Mouse (Mus musculus) thymus, postnatal 14 days (tissue): Measurements from ENCODE around the gene Uts2b.
A peak's percentile ranks its signal among the peaks of the same experiment; 100 is the strongest.

Experiments used
- DNase-seq: peaks from one replicate; pipeline ENCODE4 v3.0.0; 2021

Gene Uts2b

DNA sequence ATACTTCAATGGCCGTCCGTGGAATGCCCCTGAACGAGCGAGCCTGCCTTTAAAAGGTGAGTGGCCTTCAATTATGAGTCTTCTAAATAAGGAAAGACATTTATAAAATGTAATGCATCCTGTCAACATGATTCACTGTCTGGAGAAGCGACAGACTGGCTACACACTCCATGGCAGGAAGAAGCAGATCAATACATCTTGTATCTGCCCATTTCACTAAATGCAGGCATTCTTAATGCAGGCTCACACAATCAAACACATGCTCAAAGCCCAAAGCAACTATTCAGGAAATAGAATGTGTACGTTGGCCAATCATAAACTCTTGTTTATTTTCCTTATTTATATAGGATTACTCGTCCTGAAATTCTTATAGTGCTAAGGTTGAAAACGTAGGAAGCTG, at the start of gene Uts2b:
Uts2b (minus strand) TSS at position 49 of the 400 bp plus-strand sequence.
- DNase-seq, result no peak

GRCm38 (mm10) chr16:27417632-27418031, 47.6 kb upstream of the Uts2b start:
- DNase-seq, result no peak

DNA sequence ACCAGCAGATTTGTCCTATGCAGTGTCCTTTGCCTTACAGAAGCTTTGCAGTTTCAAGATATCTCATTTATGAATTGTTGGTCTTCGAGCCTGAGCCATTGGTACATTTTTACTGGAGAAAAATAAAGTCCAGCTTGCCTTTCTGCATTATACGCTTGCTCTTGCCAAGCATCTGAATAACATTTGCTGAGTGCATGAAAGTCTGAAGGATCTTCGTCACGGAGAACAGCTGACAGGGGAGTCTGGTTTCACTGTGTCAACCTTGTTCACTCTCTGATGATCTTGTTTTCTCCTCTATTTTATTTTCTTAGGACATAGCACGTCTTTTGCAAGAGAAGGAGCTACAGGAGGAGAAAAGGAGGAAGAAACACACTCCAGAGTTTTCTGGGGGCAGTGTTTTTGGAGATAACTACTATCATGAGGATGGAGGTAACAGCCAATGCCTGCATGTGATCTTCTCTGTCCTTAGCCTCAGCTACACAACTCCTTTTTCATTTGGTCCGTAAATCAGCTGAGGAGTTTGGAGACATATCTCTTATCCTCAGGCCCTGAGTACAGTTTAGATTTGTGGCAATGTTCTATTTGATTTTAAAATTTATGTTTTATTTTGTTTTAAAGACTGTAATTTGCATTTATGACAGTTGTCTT, 47.0 kb upstream of the Uts2b start:
- no peak for DNase-seq

DNA sequence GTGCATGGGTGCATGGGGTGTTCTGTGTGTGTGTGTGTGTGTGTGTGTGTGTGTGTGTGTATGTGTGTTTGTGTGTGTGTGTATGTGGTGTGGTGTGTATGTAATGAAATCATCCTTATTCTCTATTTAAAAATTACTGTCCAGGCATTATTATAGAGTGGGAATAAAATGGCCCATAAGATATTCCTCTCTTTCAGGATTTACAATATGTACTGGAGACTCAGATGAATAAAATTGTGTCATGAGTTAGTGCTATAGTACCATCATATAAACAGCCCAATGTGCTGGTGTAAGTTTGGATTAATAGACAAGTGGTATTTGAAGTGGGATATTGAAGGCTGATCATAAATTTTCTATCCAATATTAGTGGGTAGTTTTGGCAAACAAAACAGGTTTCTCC, 34.1 kb upstream of the Uts2b start:
- DNase-seq, result no peak

DNA sequence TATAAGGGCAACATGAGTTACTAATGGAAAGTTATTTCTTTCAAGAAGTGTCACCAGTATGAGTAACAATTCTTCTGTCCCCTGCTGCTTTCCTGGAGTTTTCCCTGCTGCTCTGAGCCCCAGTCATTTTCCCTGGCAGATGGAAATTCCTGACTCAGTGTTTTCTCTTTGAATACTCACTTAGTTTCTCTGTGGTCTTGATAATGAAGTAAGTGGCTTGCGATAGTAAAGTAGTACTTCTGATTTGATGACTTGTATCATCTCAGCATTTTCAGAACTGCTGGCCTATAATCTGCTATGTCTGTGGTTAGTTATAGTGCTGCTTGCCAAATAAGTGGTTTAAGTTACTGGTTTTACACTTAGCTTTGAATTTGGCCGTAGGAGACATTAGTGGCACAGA, 31.5 kb upstream of the Uts2b start:
- DNase-seq, result no peak

DNA sequence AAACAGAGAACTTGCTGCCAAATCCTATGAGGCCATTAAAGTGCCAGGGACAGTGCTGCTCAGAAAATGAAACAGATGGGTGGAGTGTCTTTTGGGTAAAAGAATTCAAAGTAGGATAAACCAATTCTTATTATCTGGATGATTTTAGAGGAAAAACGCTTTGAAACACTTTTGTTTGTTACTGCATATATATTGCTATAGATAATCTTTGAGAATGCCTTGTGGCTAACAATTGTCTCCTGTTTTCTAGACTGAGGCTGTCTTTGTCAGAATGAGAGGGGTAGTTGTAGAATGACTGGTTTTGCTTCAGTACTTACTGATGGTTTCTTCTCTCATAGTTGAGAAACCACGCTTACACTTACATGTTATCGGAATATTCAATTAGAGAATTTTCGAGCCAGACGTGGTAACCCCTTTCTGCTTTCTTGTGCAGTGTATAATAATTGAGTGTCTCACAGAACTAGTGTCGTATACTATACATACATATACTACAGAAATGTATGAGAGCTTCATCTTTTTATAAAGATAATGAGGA, 29.7 kb upstream of the Uts2b start:
- no peak for DNase-seq

- no peak for DNase-seq
Measured at GRCm38 (mm10) chr16:27399026-27399718, 29.1 kb upstream of the Uts2b start.

- no peak for DNase-seq
Measured at GRCm38 (mm10) chr16:27396951-27397350, 26.9 kb upstream of the Uts2b start.

GRCm38 (mm10) chr16:27395251-27396037, 25.4 kb upstream of the Uts2b start:
- no peak for DNase-seq

- DNase-seq, result no peak
Measured at GRCm38 (mm10) chr16:27391845-27392244, 21.8 kb upstream of the Uts2b start.

DNA sequence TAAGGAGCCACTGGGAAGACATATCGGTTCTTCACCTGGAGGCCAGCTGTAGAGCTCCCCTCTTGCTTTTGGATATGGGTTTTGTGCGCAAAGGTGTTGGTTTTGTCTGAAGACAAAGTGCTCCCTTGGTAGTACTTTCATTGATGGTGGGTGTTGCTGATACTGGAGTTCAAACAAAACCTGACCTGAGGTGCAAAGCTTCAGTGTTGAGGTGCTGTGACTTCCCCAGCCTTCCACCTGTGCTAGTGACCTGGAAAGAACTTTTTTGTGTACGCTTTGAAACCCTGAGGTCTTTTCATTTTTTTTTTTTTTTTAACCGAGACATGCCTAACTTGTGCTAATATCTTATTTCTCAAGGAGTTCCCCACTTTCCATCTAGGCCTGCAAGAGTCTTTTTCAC, 20.3 kb upstream of the Uts2b start:
- DNase-seq, result no peak

DNA sequence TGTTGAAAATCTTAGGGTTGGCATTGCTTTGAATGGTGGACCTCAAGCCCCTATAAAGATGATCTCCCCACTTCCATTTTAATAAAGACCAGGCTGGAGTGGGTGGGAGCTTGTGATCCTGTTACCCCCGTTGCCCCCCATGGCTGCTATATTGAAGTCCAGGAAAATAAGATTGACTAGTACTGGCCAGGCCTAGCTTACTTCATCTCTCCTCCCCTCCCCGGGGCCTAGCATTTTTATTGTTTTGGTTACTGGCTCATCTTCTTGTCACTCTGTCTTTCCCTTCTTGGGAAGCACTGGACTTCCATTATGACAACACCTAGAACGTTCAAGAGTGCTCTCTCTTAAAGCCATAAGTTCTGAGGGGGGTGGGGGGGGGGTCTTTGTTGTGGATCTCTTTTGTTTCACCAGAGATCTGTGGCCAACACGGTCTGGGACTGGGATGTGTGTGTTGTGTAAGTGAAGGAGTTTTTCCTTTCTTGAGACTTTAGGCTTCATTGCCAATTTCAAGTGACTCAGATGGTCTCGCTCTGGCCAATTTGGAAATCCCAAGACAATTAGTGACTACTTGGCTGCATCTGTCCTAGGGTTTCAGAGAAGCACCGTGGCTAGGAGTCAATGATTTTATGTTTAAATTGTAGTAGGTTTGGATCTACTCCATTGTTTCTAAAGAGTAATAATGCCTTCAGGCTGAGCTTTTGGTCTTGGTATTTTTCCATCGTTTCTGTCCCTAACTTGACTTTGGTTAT, 19.7 kb upstream of the Uts2b start:
- no peak for DNase-seq

DNA sequence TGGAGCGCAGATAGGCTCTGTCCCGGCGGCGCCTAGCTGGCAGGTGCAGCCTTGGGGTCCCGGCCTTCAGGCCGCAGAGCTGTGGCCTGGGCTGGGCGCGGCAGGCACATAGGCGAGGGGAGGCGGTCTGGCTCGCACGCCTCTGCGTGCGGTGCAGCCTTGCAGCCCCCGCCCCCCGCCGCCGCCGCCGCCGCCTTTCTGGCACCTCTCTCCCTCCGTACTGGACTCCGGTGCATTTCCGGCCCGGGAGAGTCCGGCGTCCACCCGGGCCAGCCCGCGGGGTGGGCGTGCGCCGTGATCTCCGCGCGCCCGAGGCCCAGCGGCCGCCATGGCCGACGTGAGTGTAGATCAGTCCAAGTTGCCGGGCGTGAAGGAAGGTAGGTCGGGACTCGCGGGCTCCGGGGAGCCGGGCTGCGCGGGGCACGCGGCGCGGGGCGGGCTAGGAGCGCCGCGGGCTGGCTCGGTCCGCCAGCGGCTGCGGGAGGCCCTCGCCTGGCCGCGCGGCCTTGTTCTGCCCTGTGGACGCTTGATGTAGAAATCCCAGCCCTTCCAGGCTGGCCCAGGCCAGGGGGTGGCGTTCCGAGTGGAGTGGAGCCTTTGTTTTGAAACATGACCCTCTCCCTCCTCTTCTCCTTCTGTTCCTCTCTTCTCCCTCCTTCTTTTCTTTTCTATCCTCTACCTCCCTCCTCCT, 18.9 kb upstream of the Uts2b start, which contains the start of gene Ccdc50:
Ccdc50 (plus strand) TSS at position 109 of the 691 bp plus-strand sequence.
- DNase-seq, result peak; percentile 65

- DNase-seq, result no peak
Measured at GRCm38 (mm10) chr16:27387634-27388611, 17.9 kb upstream of the Uts2b start.

- DNase-seq, result no peak
Measured at GRCm38 (mm10) chr16:27386850-27387407, 16.9 kb upstream of the Uts2b start.

DNA sequence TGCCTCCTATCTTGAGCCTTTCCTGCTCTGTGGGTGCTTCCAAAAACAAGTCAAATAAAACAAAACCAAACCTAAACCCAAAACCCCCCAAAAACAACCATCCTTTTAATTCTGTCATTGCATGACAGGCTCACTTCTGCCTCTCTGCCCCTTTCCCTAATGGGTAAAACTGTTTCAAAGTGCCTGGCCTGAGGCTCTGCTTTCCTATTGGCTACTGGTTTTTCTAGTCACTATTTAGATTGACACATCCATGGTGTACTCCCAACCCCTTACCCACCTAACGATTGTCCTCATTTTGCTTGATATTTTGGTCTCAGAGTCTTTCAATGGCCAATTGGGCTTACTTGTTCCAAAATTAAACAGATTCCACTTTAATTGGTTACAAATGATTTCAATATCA, 15.6 kb upstream of the Uts2b start:
- no peak for DNase-seq

GRCm38 (mm10) chr16:27384893-27385603, 15.0 kb upstream of the Uts2b start:
- no peak for DNase-seq

- DNase-seq, result no peak
Measured at GRCm38 (mm10) chr16:27382217-27382616, 12.2 kb upstream of the Uts2b start.

- DNase-seq, result no peak
Measured at GRCm38 (mm10) chr16:27376556-27376955, 6.5 kb upstream of the Uts2b start.

DNA sequence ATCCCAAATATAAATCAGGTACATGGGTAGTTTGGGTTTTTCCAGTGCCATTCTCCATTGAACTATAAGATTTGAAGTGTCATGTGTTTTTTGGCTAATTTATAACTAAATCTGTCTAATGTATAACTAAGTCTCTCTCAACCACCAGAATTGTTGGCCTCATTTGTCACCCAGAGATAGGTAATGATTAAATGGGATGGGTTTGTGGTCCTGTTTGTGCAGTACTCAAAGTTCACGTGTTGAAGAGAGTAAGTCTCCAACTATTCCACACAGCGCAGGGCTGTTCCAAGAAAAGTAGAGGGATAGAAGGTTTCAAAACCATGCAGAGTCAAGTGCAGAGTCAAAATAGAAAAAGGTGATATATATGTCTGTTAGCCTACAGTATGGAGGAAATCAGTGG, 5.3 kb upstream of the Uts2b start:
- no peak for DNase-seq
